Mouse (Mus musculus) right cerebral cortex, postnatal 36 days (tissue): ENCODE data around the gene Kif3a.

Experiments used
- DNase-seq, 2 experiments: peaks; one replicate each; pipeline ENCODE4 v3.0.0; 2022; ENCODE audit warnings: low spot score in 2 of 2, mixed read lengths in 1 of 2

The Kif3a gene

DNA sequence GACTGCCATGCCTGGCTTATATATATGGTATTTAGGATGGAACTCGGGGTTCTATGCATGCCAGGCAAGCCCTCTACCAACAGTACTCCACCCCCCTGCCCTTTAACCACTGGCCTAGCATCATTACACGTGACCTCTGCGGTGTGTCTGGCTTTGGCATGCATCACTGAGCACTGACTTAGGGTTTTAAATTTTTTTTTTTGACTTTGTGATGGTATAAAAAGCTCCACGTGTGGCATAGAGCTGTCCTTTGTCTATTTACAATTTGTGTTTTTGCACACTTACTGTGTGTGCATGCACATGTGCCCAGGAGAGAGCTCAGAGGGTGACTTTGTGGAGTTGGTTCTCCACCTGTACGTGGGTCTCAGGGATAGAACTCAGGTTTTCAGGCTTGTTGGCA, 76.8 kb downstream of the Kif3a start:
- DNase-seq = no peak

DNA sequence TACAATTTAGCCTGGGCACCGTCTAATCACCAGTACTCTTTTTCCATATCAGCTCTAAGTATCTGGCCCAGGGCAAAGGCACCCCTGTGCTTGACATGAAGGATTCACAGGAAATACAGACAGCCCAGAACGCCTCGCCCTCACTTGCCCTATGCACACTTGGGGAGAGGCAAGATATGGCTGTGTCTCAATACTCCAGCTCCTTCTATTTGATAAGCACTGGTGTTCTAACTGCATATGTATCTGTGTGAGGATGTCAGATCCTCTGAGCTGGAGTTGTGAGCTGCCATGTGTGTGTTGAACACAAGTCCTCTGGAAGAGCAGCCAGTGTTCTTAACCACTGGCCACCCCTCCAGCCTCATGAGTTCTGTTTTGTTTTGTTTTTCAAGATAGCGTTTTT, 84.3 kb downstream of the Kif3a start:
- DNase-seq = no peak
